Mouse (Mus musculus) embryonic facial prominence, embryonic 14.5 days (tissue): ENCODE measurements around the gene Mest. TPM values are rescaled to one million over a fixed set of nuclear protein-coding genes. Genes with fewer than 3 reads are reported as not detected.
A peak's percentile ranks its signal among the peaks of the same experiment; 100 is the strongest.

ENCODE experiments used
- ATAC-seq: fragments of 200-750 bp; cut with Nextera tagmentation; 2 replicates; pipeline ENCODE4 v1.8.0; 2017; ENCODE audit warnings: low read depth, moderate number of reproducible peaks, moderate TSS enrichment
- DNase-seq: peaks from one replicate; pipeline ENCODE4 v3.0.0-alpha.2; 2015; ENCODE audit warnings: low spot score
- H3K27ac ChIP-seq: fragments of 300-500 bp; sonication (generic); replicated peaks from 2 replicates; pipeline ENCODE4 v1.5.1; 2014; ENCODE audit warnings: low read depth, mild to moderate bottlenecking, low read length, moderate library complexity
- H3K27me3 ChIP-seq: fragments of 300-500 bp; sonication (generic); replicated peaks from 2 replicates; pipeline ENCODE4 v1.6.1; 2014; ENCODE audit warnings: low read length; ENCODE audit not compliant: control insufficient read depth, insufficient read depth
- H3K36me3 ChIP-seq: fragments of 300-500 bp; sonication (generic); 2 replicates; pipeline ENCODE4 v1.6.1; 2014; ENCODE audit warnings: low read length, mixed read lengths; ENCODE audit not compliant: control insufficient read depth, insufficient read depth
- H3K4me1 ChIP-seq: fragments of 300-500 bp; sonication (generic); 2 replicates; pipeline ENCODE4 v1.6.1; 2014; ENCODE audit warnings: antibody characterized with exemption, low read length; ENCODE audit not compliant: control insufficient read depth, insufficient read depth
- H3K4me2 ChIP-seq: fragments of 300-500 bp; sonication (generic); 2 replicates; pipeline ENCODE4 v1.6.1; 2014; ENCODE audit warnings: low read depth, mild to moderate bottlenecking, low read length, moderate library complexity, mixed read lengths
- H3K4me3 ChIP-seq: fragments of 300-500 bp; sonication (generic); 2 replicates; pipeline ENCODE4 v1.5.1; 2014; ENCODE audit warnings: low read depth, mild to moderate bottlenecking, low read length
- H3K9ac ChIP-seq: fragments of 300-500 bp; sonication (generic); 2 replicates; pipeline ENCODE4 v1.6.1; 2014; ENCODE audit warnings: low read depth, mild to moderate bottlenecking, low read length, moderate library complexity, mixed read lengths
- H3K9me3 ChIP-seq: fragments of 300-500 bp; sonication (generic); 2 replicates; pipeline ENCODE4 v1.6.1; 2016; ENCODE audit warnings: low read length; ENCODE audit not compliant: control insufficient read depth
- whole genome bisulfite sequencing: fragments of 180-500 bp; shearing (Covaris S2); extraction: QIAGEN DNeasy Blood & Tissue Kit; methylation state at CpG from one replicate; pipeline ENCODE4 v1.1.7; 2014; 5-methylcytosine and 5-hydroxymethylcytosine counted together
- polyA plus RNA-seq: library from polyadenylated mRNA; unstranded; fragments of >200 nt; fragmentation: Nextera tagmentation; extraction: Ambion mirVana; gene quantifications from 2 replicates; pipeline ENCODE4 v1.2.1, GENCODE M21; 2014

Mest gene
- polyA plus RNA-seq, 1 experiment from 2014 or later = 2,046 TPM

DNA sequence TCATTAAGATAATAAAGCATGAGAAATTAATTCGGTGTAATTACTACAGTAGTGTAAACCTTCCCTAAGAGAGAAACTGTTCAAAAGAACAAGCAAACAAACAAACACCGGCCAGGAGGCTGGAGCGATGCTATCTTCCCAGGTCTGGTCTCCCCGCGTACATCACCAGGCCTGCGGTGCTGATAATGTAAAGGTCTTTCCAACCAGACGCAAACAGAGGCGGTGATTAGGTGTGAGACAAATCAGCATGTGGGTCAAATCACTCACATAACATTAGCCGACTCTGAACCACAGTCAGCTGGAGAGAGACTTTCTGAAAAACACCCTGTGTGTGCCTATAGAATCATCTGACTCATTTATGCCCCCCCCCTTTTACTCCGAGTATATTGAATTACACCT is 12.0 kb upstream of the Mest start:
- no peak for ATAC-seq
- WGBS = 60% methylated on average over 10 of the region's 10 CpGs
- no peaks in the 10 kb centered on the region for H3K36me3 ChIP-seq
- no peak overlapping the region for H3K9ac ChIP-seq
- DNase-seq = no peak
- H3K9me3 ChIP-seq = no peaks in the 10 kb centered on the region
- no peak overlapping the region for H3K4me2 ChIP-seq
- no peak overlapping the region for H3K4me3 ChIP-seq
- no peaks in the 10 kb centered on the region for H3K27me3 ChIP-seq
- no peak overlapping the region for H3K27ac ChIP-seq
- H3K4me1 ChIP-seq = peaks cover 20% of the 10 kb centered on the region

GRCm38 (mm10) chr6:30712484-30712883 is 10.9 kb upstream of the Mest start:
- Histone ChIP-seq H3K36me3 (no peaks in the 10 kb centered on the region), H3K9ac (no peak overlapping the region), H3K4me1 (peaks cover 20% of the 10 kb centered on the region), H3K9me3 (no peaks in the 10 kb centered on the region), H3K4me2 (no peak overlapping the region), H3K27me3 (no peaks in the 10 kb centered on the region), H3K27ac (no peak overlapping the region), H3K4me3 (no peak overlapping the region)
- ATAC-seq = no peak
- no peak for DNase-seq
- 63% methylated on average over 7 of the region's 7 CpGs for WGBS

DNA sequence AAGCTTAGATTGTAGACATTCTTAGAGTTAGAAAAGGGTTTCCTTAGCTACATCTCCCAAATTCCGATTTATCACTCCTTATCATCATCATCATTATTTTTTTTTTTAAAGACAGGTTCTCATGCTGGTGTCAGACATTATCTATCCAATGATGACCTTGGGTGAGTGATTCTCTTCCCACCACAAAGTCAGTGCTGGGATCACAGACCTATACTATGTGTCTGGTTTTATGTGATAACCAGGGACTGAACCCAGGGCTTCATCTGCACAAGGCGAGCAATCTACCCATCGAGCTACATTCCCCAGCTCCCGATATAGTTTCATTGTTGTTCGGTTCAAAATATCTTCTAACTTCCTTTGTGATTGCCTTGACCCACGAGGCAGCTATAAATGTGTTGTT is 9.9 kb upstream of the Mest start:
- 78% methylated on average over 6 of the region's 6 CpGs for WGBS
- H3K27ac ChIP-seq = no peak overlapping the region
- no peak overlapping the region for H3K4me2 ChIP-seq
- no peaks in the 10 kb centered on the region for H3K9me3 ChIP-seq
- H3K4me1 ChIP-seq = peaks cover 20% of the 10 kb centered on the region
- H3K9ac ChIP-seq = no peak overlapping the region
- H3K36me3 ChIP-seq = no peaks in the 10 kb centered on the region
- no peak overlapping the region for H3K4me3 ChIP-seq
- no peaks in the 10 kb centered on the region for H3K27me3 ChIP-seq
- DNase-seq = no peak
- ATAC-seq = no peak

DNA sequence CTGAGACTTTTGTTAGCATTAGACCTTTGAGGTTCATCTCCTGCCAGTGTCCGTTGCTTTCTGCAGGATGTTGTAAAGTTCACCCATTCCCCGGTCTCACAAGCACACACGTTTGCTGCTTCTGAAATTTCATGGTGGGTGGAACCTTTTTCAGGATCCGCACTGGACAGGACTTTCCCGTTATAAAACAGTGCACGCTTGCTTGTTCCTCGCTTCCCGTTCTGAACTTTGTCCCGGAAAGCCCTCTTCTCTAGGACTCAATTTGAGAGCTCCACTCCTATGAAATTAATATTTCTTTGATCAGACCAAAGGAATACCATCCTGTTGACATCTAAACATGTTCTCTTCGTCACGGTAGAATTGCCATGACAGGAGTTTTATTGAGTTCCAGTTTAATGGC is 9.5 kb upstream of the Mest start:
- DNase-seq (no peak), ATAC-seq (no peak)
- H3K9me3 ChIP-seq = no peaks in the 10 kb centered on the region
- no peaks in the 10 kb centered on the region for H3K27me3 ChIP-seq
- H3K9ac ChIP-seq = no peak overlapping the region
- peaks cover 20% of the 10 kb centered on the region for H3K4me1 ChIP-seq
- no peak overlapping the region for H3K4me3 ChIP-seq
- no peak overlapping the region for H3K27ac ChIP-seq
- no peak overlapping the region for H3K4me2 ChIP-seq
- no peaks in the 10 kb centered on the region for H3K36me3 ChIP-seq
- 67% methylated on average over 11 of the region's 11 CpGs for WGBS

GRCm38 (mm10) chr6:30714891-30715471 is 8.4 kb upstream of the Mest start:
- H3K4me1 ChIP-seq = peaks cover 20% of the 10 kb centered on the region
- no peaks in the 10 kb centered on the region for H3K36me3 ChIP-seq
- H3K9me3 ChIP-seq = no peaks in the 10 kb centered on the region
- no peak overlapping the region for H3K4me2 ChIP-seq
- ATAC-seq (no peak), DNase-seq (no peak)
- H3K9ac ChIP-seq = no peak overlapping the region
- 73% methylated on average over 5 of the region's 5 CpGs for WGBS
- H3K4me3 ChIP-seq = no peak overlapping the region
- H3K27me3 ChIP-seq = no peaks in the 10 kb centered on the region
- no peak overlapping the region for H3K27ac ChIP-seq

GRCm38 (mm10) chr6:30716796-30717195 is 6.6 kb upstream of the Mest start:
- ATAC-seq (no peak), DNase-seq (no peak)
- Histone ChIP-seq H3K4me3 (no peak overlapping the region), H3K27ac (no peak overlapping the region), H3K9ac (no peak overlapping the region), H3K36me3 (no peaks in the 10 kb centered on the region), H3K9me3 (no peaks in the 10 kb centered on the region), H3K4me2 (no peak overlapping the region), H3K27me3 (no peaks in the 10 kb centered on the region), H3K4me1 (peaks cover 10% of the 10 kb centered on the region)
- 76% methylated on average over 7 of the region's 7 CpGs for WGBS

GRCm38 (mm10) chr6:30722385-30723164 is 772 bp upstream of the Mest start:
- Histone ChIP-seq H3K36me3 (no peaks in the 10 kb centered on the region), H3K27me3 (no peaks in the 10 kb centered on the region), H3K4me1 (peaks cover 4% of the 10 kb centered on the region; the same call in 1 of the 2 replicates), H3K4me2 (no peak overlapping the region), H3K9me3 (no peaks in the 10 kb centered on the region), H3K4me3 (no peak overlapping the region), H3K9ac (no peak overlapping the region), H3K27ac (no peak overlapping the region)
- WGBS = 73% methylated on average over 4 of the region's 4 CpGs
- no peak for DNase-seq
- ATAC-seq = peak; percentile 50; the same call in 1 of the 2 replicates

- Histone ChIP-seq H3K4me3 (no peak overlapping the region), H3K4me2 (no peak overlapping the region), H3K27me3 (no peaks in the 10 kb centered on the region), H3K4me1 (no peaks in the 10 kb centered on the region), H3K36me3 (no peaks in the 10 kb centered on the region), H3K27ac (0 out of 2 replicates have a peak overlapping the region, but pooled peaks have one; percentile 63), H3K9ac (no peak overlapping the region), H3K9me3 (peaks cover 13% of the 10 kb centered on the region)
- WGBS = 47% methylated on average over 12 of the region's 12 CpGs
- ATAC-seq = 0 out of 2 replicates have a peak, but pooled peaks have one; percentile 39
- peak; percentile 68 for DNase-seq
Measured at GRCm38 (mm10) chr6:30730301-30730971, 7.1 kb downstream of the Mest start.
